8 mouse cellular contexts compared by ENCODE assay signal in the genomic region with DNA sequence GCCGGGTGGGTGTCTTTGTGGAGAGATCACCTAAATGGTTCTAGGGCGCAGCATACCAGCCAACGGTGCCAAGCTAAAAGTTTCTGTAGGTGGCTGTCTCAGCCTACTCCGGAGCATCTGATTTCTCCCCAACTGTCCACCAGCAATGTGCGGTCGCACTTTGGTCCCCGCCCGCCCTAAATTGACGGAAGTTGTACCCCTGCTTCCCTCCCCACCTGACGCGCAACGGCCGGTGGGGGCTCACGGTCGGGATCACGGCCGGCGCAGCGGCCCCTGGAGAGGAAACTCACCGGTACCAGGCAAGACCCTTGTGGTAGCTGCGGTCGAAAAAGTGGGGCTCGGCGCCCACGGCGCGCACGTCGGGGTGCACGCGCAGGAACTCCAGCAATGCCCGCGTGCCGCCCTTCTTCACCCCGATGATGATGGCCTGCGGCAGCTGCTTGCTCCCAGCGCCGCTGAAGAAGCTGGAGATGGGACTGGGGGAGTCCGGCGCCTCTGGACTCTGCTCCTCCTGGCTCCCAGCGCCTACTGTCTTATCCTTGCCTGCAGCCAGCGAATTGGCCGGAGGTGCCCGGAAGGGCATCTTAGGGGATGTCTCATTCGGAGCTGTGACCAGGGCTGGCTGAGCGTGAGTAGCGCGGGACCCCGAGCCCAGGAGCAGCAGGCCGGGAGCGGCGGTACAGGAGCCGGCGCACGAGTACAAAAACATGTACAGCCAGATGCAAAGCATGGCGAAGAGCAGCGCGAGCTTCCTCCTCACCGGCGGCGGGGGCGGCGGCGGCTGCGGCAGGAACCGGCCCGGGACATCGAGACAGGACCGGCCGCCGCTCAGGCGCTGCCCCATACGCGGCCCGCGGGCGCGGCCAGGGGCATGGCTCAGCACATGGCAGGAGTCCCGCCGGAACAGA. TPM values are rescaled to one million over a fixed set of nuclear protein-coding genes. Genes with fewer than 3 reads are reported as not detected.
A peak's percentile ranks its signal among the peaks of the same experiment; 100 is the strongest.
DNase-seq lines count a peak whose midpoint lies in the region; ATAC-seq and TF ChIP-seq lines count a peak whose summit lies in the region.

No protein-coding gene starts in this region.

- under 1% methylated on average over 75 of the region's 80 CpGs for WGBS in heart, adult 2 months
- under 1% methylated on average over 72 of the region's 80 CpGs for WGBS in forebrain, embryonic 11.5 days
- WGBS in kidney, embryonic 16.5 days = under 1% methylated on average over 80 of the region's 80 CpGs
- WGBS in midbrain, embryonic 14.5 days = under 1% methylated on average over 78 of the region's 80 CpGs

- DNase-seq in heart, adult 2 months = peak in 1 of 2 experiments; percentile 25
- DNase-seq in heart, adult 8-10 months (ENCODE audit: low spot score) = no peak
- DNase-seq in forebrain, embryonic 11.5 days (ENCODE audit: low spot score) = peak; percentile 75
- peak; percentile 52 for DNase-seq in midbrain, embryonic 14.5 days
- DNase-seq in yolk sac, embryonic 10.5 days (ENCODE audit: low spot score) = peak; percentile 39

- H3K4me3 ChIP-seq in heart, adult 2 months = peak overlapping the region; percentile 58
- H3K4me3 ChIP-seq in E14TG2a.4 (replicated peaks; ENCODE audit: low read length) = peak overlapping the region; percentile 87
- H3K4me3 ChIP-seq in forebrain, embryonic 11.5 days (ENCODE audit: low read depth, low read length) = peak overlapping the region; percentile 51
- H3K4me3 ChIP-seq in kidney, embryonic 16.5 days (ENCODE audit: low read length) = peak overlapping the region; percentile 56
- peak overlapping the region; percentile 65 for H3K4me3 ChIP-seq in midbrain, embryonic 14.5 days (replicated peaks; ENCODE audit: low read depth, low read length)

- no peaks in the 10 kb centered on the region for H3K4me1 ChIP-seq in heart, adult 2 months (ENCODE audit: control insufficient read depth, insufficient read depth, low read length)
- H3K4me1 ChIP-seq in E14TG2a.4 (replicated peaks; ENCODE audit: low read depth, low read length) = peaks cover 75% of the 10 kb centered on the region
- H3K4me1 ChIP-seq in forebrain, embryonic 11.5 days (replicated peaks; ENCODE audit: control insufficient read depth, insufficient read depth, low read length) = peaks cover 33% of the 10 kb centered on the region
- H3K4me1 ChIP-seq in kidney, embryonic 16.5 days (ENCODE audit: insufficient read depth, low read length) = peaks cover 66% of the 10 kb centered on the region
- peaks cover 22% of the 10 kb centered on the region; the same call in 1 of the 2 replicates for H3K4me1 ChIP-seq in midbrain, embryonic 14.5 days (ENCODE audit: control insufficient read depth, insufficient read depth, low read length)

- H3K27ac ChIP-seq in heart, adult 2 months = peak overlapping the region; percentile 23; the same call in 1 of the 2 replicates
- H3K27ac ChIP-seq in forebrain, embryonic 11.5 days (ENCODE audit: low read depth, low read length) = no peak overlapping the region
- H3K27ac ChIP-seq in kidney, embryonic 16.5 days (ENCODE audit: low read length) = peak overlapping the region; percentile 51
- peak overlapping the region; percentile 72 for H3K27ac ChIP-seq in midbrain, embryonic 14.5 days (replicated peaks; ENCODE audit: low read depth, low read length)

- H3K27me3 ChIP-seq in heart, adult 2 months (ENCODE audit: control insufficient read depth, insufficient read depth, low read length) = peaks cover 5% of the 10 kb centered on the region
- H3K27me3 ChIP-seq in E14TG2a.4 (ENCODE audit: insufficient read depth, low read length) = peaks cover 82% of the 10 kb centered on the region
- peaks cover 86% of the 10 kb centered on the region for H3K27me3 ChIP-seq in forebrain, embryonic 11.5 days (ENCODE audit: control insufficient read depth, insufficient read depth, low read length)
- peaks cover 57% of the 10 kb centered on the region for H3K27me3 ChIP-seq in kidney, embryonic 16.5 days (ENCODE audit: insufficient read depth, low read length)
- peaks cover 46% of the 10 kb centered on the region; the same call in 1 of the 2 replicates for H3K27me3 ChIP-seq in midbrain, embryonic 14.5 days (ENCODE audit: control insufficient read depth, insufficient read depth, low read length)

- no peaks in the 10 kb centered on the region for H3K79me2 ChIP-seq in heart, adult 2 months (replicated peaks; ENCODE audit: control insufficient read depth, insufficient read depth, low read length)

- no peak for ATAC-seq in forebrain, embryonic 11.5 days (replicated peaks; ENCODE audit: low FRiP score)
- no peak for ATAC-seq in kidney, embryonic 16.5 days (ENCODE audit: low FRiP score, low TSS enrichment)
- ATAC-seq in midbrain, embryonic 14.5 days (ENCODE audit: low FRiP score, low TSS enrichment) = no peak
- no peak for ATAC-seq in cerebellum, adult (ENCODE audit: insufficient number of reproducible peaks, low FRiP score, low TSS enrichment)

- no peaks in the 10 kb centered on the region for H3K36me3 ChIP-seq in heart, adult 2 months (ENCODE audit: control insufficient read depth, insufficient read depth, low read length)
- no peaks in the 10 kb centered on the region for H3K36me3 ChIP-seq in E14TG2a.4 (ENCODE audit: insufficient read depth, low read length)
- H3K36me3 ChIP-seq in forebrain, embryonic 11.5 days (ENCODE audit: control insufficient read depth, insufficient read depth, low read length) = no peaks in the 10 kb centered on the region
- no peaks in the 10 kb centered on the region for H3K36me3 ChIP-seq in kidney, embryonic 16.5 days (ENCODE audit: insufficient read depth, low read length)
- no peaks in the 10 kb centered on the region for H3K36me3 ChIP-seq in midbrain, embryonic 14.5 days (ENCODE audit: control insufficient read depth, insufficient read depth, low read length)

- intact Hi-C loops in heart, adult 2 months (cut with DNase I) = loop anchor here (2.0 to 10.0 kb wide), 3 partner anchors 156 to 522 kb away; a partner anchor contains a TSS

- peak overlapping the region; percentile 88 for H3K4me2 ChIP-seq in forebrain, embryonic 11.5 days (ENCODE audit: low read depth, low read length, severe bottlenecking)
- peak overlapping the region; percentile 81 for H3K4me2 ChIP-seq in kidney, embryonic 16.5 days (replicated peaks; ENCODE audit: low read depth, low read length)
- peak overlapping the region; percentile 91 for H3K4me2 ChIP-seq in midbrain, embryonic 14.5 days (ENCODE audit: low read length)

- no peaks in the 10 kb centered on the region for H3K9me3 ChIP-seq in E14TG2a.4 (ENCODE audit: low read length)
- H3K9me3 ChIP-seq in forebrain, embryonic 11.5 days (ENCODE audit: control insufficient read depth, low read length) = no peaks in the 10 kb centered on the region
- no peaks in the 10 kb centered on the region for H3K9me3 ChIP-seq in kidney, embryonic 16.5 days (ENCODE audit: low read length)
- no peaks in the 10 kb centered on the region for H3K9me3 ChIP-seq in midbrain, embryonic 14.5 days (ENCODE audit: control insufficient read depth, low read length)

- no peak for TF ChIP-seq EP300 in heart, adult 2 months (IDR thresholded peaks at IDR 0.05; ENCODE audit: insufficient read depth, low read depth, low read length)

- TF ChIP-seq CTCF in heart, adult 2 months (IDR thresholded peaks at IDR 0.05) = no peak
- no peak for TF ChIP-seq CTCF in E14TG2a.4 (conservative IDR thresholded peaks at IDR 0.05; ENCODE audit: low read length)

- TF ChIP-seq POLR2A in heart, adult 2 months (IDR thresholded peaks at IDR 0.05; ENCODE audit: insufficient read depth, low read depth, low read length) = no peak

- peak overlapping the region; percentile 59 for H3K9ac ChIP-seq in heart, adult 2 months (ENCODE audit: low read depth, low read length)
- peak overlapping the region; percentile 66 for H3K9ac ChIP-seq in forebrain, embryonic 11.5 days (ENCODE audit: low read length)
- H3K9ac ChIP-seq in kidney, embryonic 16.5 days (replicated peaks; ENCODE audit: low read length) = peak overlapping the region; percentile 71
- peak overlapping the region; percentile 67 for H3K9ac ChIP-seq in midbrain, embryonic 14.5 days (replicated peaks; ENCODE audit: low read length)

RNA-seq across cellular contexts. Expression of a gene that starts 0.8 kb away (rescaled TPM):
- under 1 TPM; 0.77 to 0.94 TPM for total RNA-seq in heart, adult 2 months (2021)
- polyA plus RNA-seq in heart, adult 2 months (2012; rRNA removed) = 1.4 and 1.5 TPM in 2 replicates
- 1 to 10 TPM in 1 of 4 experiments, under 1 TPM in 3; 0.66 to 1.0 (median 0.86) TPM for total RNA-seq in heart, adult 8-10 months (2022)
- polyA plus RNA-seq in forebrain, embryonic 11.5 days (2014; fragmentation: Nextera tagmentation; extraction: Ambion mirVana) = 6.4 and 7.0 TPM in 2 replicates
- 33.4 and 34.0 TPM in 2 replicates for polyA plus RNA-seq in kidney, embryonic 16.5 days (2015; fragmentation: Nextera tagmentation; extraction: Ambion mirVana)
- polyA plus RNA-seq in midbrain, embryonic 14.5 days (2014; fragmentation: Nextera tagmentation; extraction: Ambion mirVana) = 12.6 and 18.0 TPM in 2 replicates
